Mouse (Mus musculus): ENCODE data around the gene Rint1.

The Rint1 gene

GRCm38 (mm10) chr5:23865941-23866340 is 78.4 kb downstream of the Rint1 start:
- no peak for DNase-seq

All from kidney, adult 18-20 months (tissue).